In genomic region chr5:67134698-67135097, GRCm38 (mm10) we compare ENCODE assay signal across 13 mouse cellular contexts. TPM values are rescaled to one million over a fixed set of nuclear protein-coding genes. Genes with fewer than 3 reads are reported as not detected.
DNase-seq lines count a peak whose midpoint lies in the region; ATAC-seq and TF ChIP-seq lines count a peak whose summit lies in the region.
"Had no signal": no experiment of that assay in that cellular context is flagged by ENCODE, and none has a peak within 500 bp of the region (broad histone marks: within the 10 kb centered on the region; RNA-seq: fewer than 3 reads in every experiment).

No protein-coding gene starts in this region.

- DNase-seq in hindbrain, postnatal 0 days (ENCODE audit: low spot score): peak; percentile 67
- DNase-seq in neural tube, embryonic 10.5 days (ENCODE audit: extremely low spot score, low spot score): no peak
- peak; percentile 81 for DNase-seq in retina, postnatal 1 day
- DNase-seq in thymus, adult 2 months: no peak
- DNase-seq: adrenal gland, postnatal 36 days; heart, adult 2 months; lung, postnatal 4 days had no signal

- no peaks in the 10 kb centered on the region for H3K4me1 ChIP-seq in hindbrain, postnatal 0 days (ENCODE audit: insufficient read depth, low read length)
- H3K4me1 ChIP-seq in hindbrain, embryonic 16.5 days (ENCODE audit: control insufficient read depth, insufficient read depth, low read depth, low read length): peaks cover 11% of the 10 kb centered on the region
- H3K4me1 ChIP-seq in neural tube, embryonic 13.5 days (replicated peaks): peaks cover 27% of the 10 kb centered on the region
- H3K4me1 ChIP-seq in thymus, adult 2 months (replicated peaks; ENCODE audit: control insufficient read depth, insufficient read depth, low read length): no peaks in the 10 kb centered on the region

- no peak overlapping the region for H3K4me3 ChIP-seq in hindbrain, postnatal 0 days (ENCODE audit: low read length)
- no peak overlapping the region for H3K4me3 ChIP-seq in hindbrain, embryonic 16.5 days (ENCODE audit: low read length)
- no peak overlapping the region for H3K4me3 ChIP-seq in neural tube, embryonic 13.5 days
- H3K4me3 ChIP-seq in thymus, adult 2 months (ENCODE audit: control insufficient read depth, insufficient read depth, low read length): no peak overlapping the region
- H3K4me3 ChIP-seq: heart, adult 2 months; hindbrain, embryonic 12.5 days; limb, embryonic 13.5 days had no signal

- ATAC-seq in hindbrain, postnatal 0 days: no peak
- no peak for ATAC-seq in hindbrain, embryonic 16.5 days
- ATAC-seq in neural tube, embryonic 13.5 days (ENCODE audit: low read depth): no peak
- 0 out of 2 replicates have a peak, but pooled peaks have one; percentile 45 for ATAC-seq in common myeloid progenitor, adult 5-6 weeks (replicated peaks; ENCODE audit: low read depth, poor library complexity, severe bottlenecking)

- H3K27me3 ChIP-seq in hindbrain, postnatal 0 days (ENCODE audit: insufficient read depth, low read length): no peaks in the 10 kb centered on the region
- H3K27me3 ChIP-seq in hindbrain, embryonic 16.5 days (replicated peaks; ENCODE audit: control insufficient read depth, insufficient read depth, low read length): no peaks in the 10 kb centered on the region
- H3K27me3 ChIP-seq in neural tube, embryonic 13.5 days: no peaks in the 10 kb centered on the region; the same call in 1 of the 2 replicates
- H3K27me3 ChIP-seq in thymus, adult 2 months (ENCODE audit: control insufficient read depth, insufficient read depth, low read length): no peaks in the 10 kb centered on the region
- H3K27me3 ChIP-seq: limb, embryonic 13.5 days had no signal

- H3K36me3 ChIP-seq in hindbrain, postnatal 0 days (ENCODE audit: insufficient read depth, low read length): no peaks in the 10 kb centered on the region
- H3K36me3 ChIP-seq in hindbrain, embryonic 16.5 days (ENCODE audit: control insufficient read depth, insufficient read depth, low read length): no peaks in the 10 kb centered on the region
- H3K36me3 ChIP-seq in neural tube, embryonic 13.5 days: no peaks in the 10 kb centered on the region
- H3K36me3 ChIP-seq in thymus, adult 2 months (ENCODE audit: control insufficient read depth, insufficient read depth, low read length): no peaks in the 10 kb centered on the region
- H3K36me3 ChIP-seq: hindbrain, embryonic 12.5 days; limb, embryonic 13.5 days had no signal

- WGBS in hindbrain, postnatal 0 days: 26% methylated on average over 6 of the region's 6 CpGs
- 33% methylated on average over 6 of the region's 6 CpGs for WGBS in hindbrain, embryonic 16.5 days
- WGBS in neural tube, embryonic 13.5 days: 37% methylated on average over 6 of the region's 6 CpGs
- 18% methylated on average over 6 of the region's 6 CpGs for WGBS in thymus, adult 2 months

- no peak for TF ChIP-seq CTCF in hindbrain, postnatal 0 days (IDR thresholded peaks at IDR 0.05; ENCODE audit: low read depth)
- TF ChIP-seq CTCF in thymus, adult 2 months (IDR thresholded peaks at IDR 0.05; ENCODE audit: borderline replicate concordance, control insufficient read depth, extremely low read depth, insufficient read depth, low read length, poor library complexity): no peak

- no peak overlapping the region for H3K27ac ChIP-seq in hindbrain, postnatal 0 days
- no peak overlapping the region for H3K27ac ChIP-seq in hindbrain, embryonic 16.5 days (ENCODE audit: low read depth, low read length)
- no peak overlapping the region for H3K27ac ChIP-seq in neural tube, embryonic 13.5 days (replicated peaks)
- H3K27ac ChIP-seq in thymus, adult 2 months (ENCODE audit: control insufficient read depth, insufficient read depth, low read length): no peak overlapping the region
- H3K27ac ChIP-seq: heart, adult 2 months; hindbrain, embryonic 12.5 days; limb, embryonic 13.5 days; stomach, postnatal 0 days had no signal

- H3K9ac ChIP-seq in hindbrain, postnatal 0 days (replicated peaks; ENCODE audit: low read length): no peak overlapping the region
- no peak overlapping the region for H3K9ac ChIP-seq in hindbrain, embryonic 16.5 days (ENCODE audit: low read depth, low read length)
- no peak overlapping the region for H3K9ac ChIP-seq in neural tube, embryonic 13.5 days
- H3K9ac ChIP-seq: hindbrain, embryonic 12.5 days; limb, embryonic 13.5 days had no signal

- H3K9me3 ChIP-seq in hindbrain, postnatal 0 days (ENCODE audit: low read length): no peaks in the 10 kb centered on the region
- H3K9me3 ChIP-seq in hindbrain, embryonic 16.5 days (ENCODE audit: control insufficient read depth, low read length): no peaks in the 10 kb centered on the region
- no peaks in the 10 kb centered on the region for H3K9me3 ChIP-seq in neural tube, embryonic 13.5 days
- H3K9me3 ChIP-seq: hindbrain, embryonic 12.5 days had no signal

- H3K4me2 ChIP-seq in hindbrain, postnatal 0 days (ENCODE audit: low read depth, low read length): no peak overlapping the region
- H3K4me2 ChIP-seq in hindbrain, embryonic 16.5 days (ENCODE audit: low read length): no peak overlapping the region
- 0 out of 2 replicates have a peak overlapping the region, but pooled peaks have one; percentile 9 for H3K4me2 ChIP-seq in neural tube, embryonic 13.5 days
- H3K4me2 ChIP-seq: hindbrain, embryonic 12.5 days; limb, embryonic 13.5 days had no signal

- TF ChIP-seq POLR2A in thymus, adult 2 months (IDR thresholded peaks at IDR 0.05; ENCODE audit: control insufficient read depth, extremely low read depth, insufficient read depth, low read length, poor library complexity): no peak

RNA-seq across cellular contexts. Expression of gene Phox2b, which starts 35.6 kb away (rescaled TPM):
- total RNA-seq in hindbrain, postnatal 0 days (2014; rRNA removed): 11.3 and 17.3 TPM in 2 replicates
- 15.3 and 15.8 TPM in 2 replicates for polyA plus RNA-seq in hindbrain, postnatal 0 days (2015; fragmentation: Nextera tagmentation; extraction: Ambion mirVana)
- 12.3 and 19.5 TPM in 2 replicates for polyA plus RNA-seq in hindbrain, embryonic 16.5 days (2015; fragmentation: Nextera tagmentation; extraction: Ambion mirVana)
- 0.93 and 2.8 TPM in 2 replicates for polyA plus RNA-seq in neural tube, embryonic 13.5 days (2015; fragmentation: Nextera tagmentation; extraction: Ambion mirVana)
- total RNA-seq in common myeloid progenitor, adult 5-6 weeks (2017): not detected in 2 replicates
- polyA plus RNA-seq in thymus, adult 2 months (2012; rRNA removed): 0.10 TPM in 1 of 2 replicates, not detected in the other
- total RNA-seq: heart, adult 2 months had no signal

Comparison
In these comparisons a context has a peak if more than half of its experiments do, and no peak if none do; other contexts are left out.
1. DNase-seq: peak in hindbrain, postnatal 0 days (single experiment) and retina, postnatal 1 day (single experiment); none in neural tube, embryonic 10.5 days (single experiment) and thymus, adult 2 months (single experiment).